Mouse (Mus musculus): ENCODE measurements at regions not wholly inside any gene's neighbourhood (a gene's known extent, or its start where the extent isn't known, plus 50 kb on each side); places are given as distances from the start of the nearest gene placed in this dataset.

DNA sequence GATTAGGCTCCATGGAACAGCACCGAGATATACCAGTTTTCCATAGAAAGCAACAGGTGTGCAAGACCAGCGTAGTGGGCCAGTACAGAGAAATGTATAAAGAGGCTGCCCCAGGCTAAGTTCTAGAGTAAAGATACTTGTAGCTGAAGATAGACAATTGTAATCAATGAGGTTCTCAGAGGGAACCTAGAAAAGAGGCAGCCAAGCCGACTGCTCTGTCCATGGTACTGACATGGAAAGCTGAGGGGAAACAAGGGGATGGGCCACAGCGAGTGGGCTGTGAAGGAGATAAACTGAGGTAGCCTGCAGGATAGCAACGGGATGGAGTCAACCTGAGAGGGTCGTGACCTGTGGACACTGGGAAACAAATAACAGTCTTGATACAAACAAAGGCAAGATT lies 275.0 kb upstream of the Zdhhc25 start:
- TF ChIP-seq CTCF (IDR thresholded peaks at IDR 0.05; ENCODE audit: low read depth, low read length) (no peak), POLR2A (IDR thresholded peaks at IDR 0.05; ENCODE audit: borderline replicate concordance, low read depth, low read length) (no peak)

Data from bone marrow macrophage, adult 2 months (primary cell).